Mouse (Mus musculus) heart, postnatal 14 days (tissue): ENCODE measurements around the gene Usp25. TPM values are rescaled to one million over a fixed set of nuclear protein-coding genes. Genes with fewer than 3 reads are reported as not detected.

Source experiments
- DNase-seq, 2 experiments: peaks; one replicate each; pipeline ENCODE4 v3.0.0; 2021 to 2022
- intact Hi-C: fragments of 180-260 bp; cut with DNase I; formaldehyde crosslinking; loops from one replicate; pipeline ENCODE4 v1.15.1; 2025
- long read RNA-seq, 2 experiments: library from polyadenylated mRNA; stranded (forward); transcript quantifications; one replicate each; pipeline ENCODE4 v2.0.0; 2021
- total RNA-seq, 2 experiments: library from RNA; stranded (reverse); gene quantifications; 2 replicates each; pipeline ENCODE4 v1.2.3; 2021

Gene Usp25
- 10 to 100 TPM; 72.0 to 78.6 TPM for total RNA-seq
- long read RNA-seq, experiment 1, full-length matches to known transcripts: 5 of 57 reads
- long read RNA-seq, experiment 1, partial matches to known transcripts: 20 of 57 reads
- long read RNA-seq, experiment 1, other reads (novel, unspliced or antisense): 32 of 57 reads
- long read RNA-seq, experiment 2, full-length matches to known transcripts: 4 of 76 reads
- long read RNA-seq, experiment 2, partial matches to known transcripts: 25 of 76 reads
- long read RNA-seq, experiment 2, other reads (novel, unspliced or antisense): 47 of 76 reads

GRCm38 (mm10) chr16:77013427-77014320 lies at the start of gene Usp25:
Gene Usp25, plus strand, starts transcription at chr16:77013706.
- DNase-seq: peak; percentile 92 to 93
- intact Hi-C loops: loop anchor here (10.0 kb wide), 1 partner anchor 709 kb away; no protein-coding TSS in a partner anchor

- DNase-seq: no peak
These were observed 45.8 kb upstream of the Usp25 start for GRCm38 (mm10) chr16:76967593-76968275.

GRCm38 (mm10) chr16:76971211-76971610 lies 42.3 kb upstream of the Usp25 start:
- intact Hi-C loops: no loop called here
- no peak for DNase-seq

More at GRCm38 (mm10) chr16:76967593-76968275, 45.8 kb upstream of the Usp25 start:
- intact Hi-C loops: no loop called here

GRCm38 (mm10) chr16:76976787-76977430 lies 36.6 kb upstream of the Usp25 start:
- no peak for DNase-seq
- intact Hi-C loops: no loop called here

GRCm38 (mm10) chr16:76983696-76984095 lies 29.8 kb upstream of the Usp25 start:
- intact Hi-C loops: no loop called here
- DNase-seq: no peak

GRCm38 (mm10) chr16:76987711-76988110 lies 25.8 kb upstream of the Usp25 start:
- intact Hi-C loops: no loop called here
- DNase-seq: no peak

GRCm38 (mm10) chr16:77003900-77004299 lies 9.6 kb upstream of the Usp25 start:
- DNase-seq: no peak
- intact Hi-C loops: no loop called here

GRCm38 (mm10) chr16:77009173-77009572 lies 4.3 kb upstream of the Usp25 start:
- intact Hi-C loops: no loop called here
- DNase-seq: no peak

GRCm38 (mm10) chr16:77014321-77015211 lies 1.1 kb downstream of the Usp25 start:
- intact Hi-C loops: loop anchor here (5.0 to 10.0 kb wide), 2 partner anchors 43 to 710 kb away; no protein-coding TSS in a partner anchor
- no peak for DNase-seq

GRCm38 (mm10) chr16:77015380-77016346 lies 2.2 kb downstream of the Usp25 start:
- no peak for DNase-seq
- intact Hi-C loops: loop anchor here (5.0 to 10.0 kb wide), 2 partner anchors 42 to 711 kb away; no protein-coding TSS in a partner anchor

- no peak for DNase-seq
- intact Hi-C loops: loop anchor here (5.0 to 10.0 kb wide), 2 partner anchors 39 to 713 kb away; no protein-coding TSS in a partner anchor
These were observed 4.4 kb downstream of the Usp25 start for GRCm38 (mm10) chr16:77017931-77018330.

- intact Hi-C loops: no loop called here
- no peak for DNase-seq
These were observed 6.7 kb downstream of the Usp25 start for GRCm38 (mm10) chr16:77020190-77020589.

GRCm38 (mm10) chr16:77023627-77024379 lies 10.3 kb downstream of the Usp25 start:
- DNase-seq: no peak
- intact Hi-C loops: no loop called here

GRCm38 (mm10) chr16:77026099-77026498 lies 12.6 kb downstream of the Usp25 start:
- no peak for DNase-seq
- intact Hi-C loops: loop anchor here (5.0 kb wide), 1 partner anchor 56 kb away; no protein-coding TSS in a partner anchor

GRCm38 (mm10) chr16:77026933-77027332 lies 13.4 kb downstream of the Usp25 start:
- intact Hi-C loops: loop anchor here (5.0 kb wide), 1 partner anchor 55 kb away; no protein-coding TSS in a partner anchor
- no peak for DNase-seq

- intact Hi-C loops: loop anchor here (5.0 kb wide), 1 partner anchor 54 kb away; no protein-coding TSS in a partner anchor
- DNase-seq: no peak
These were observed 14.6 kb downstream of the Usp25 start for GRCm38 (mm10) chr16:77027976-77028686.
